Mouse (Mus musculus): ENCODE results near the gene Cln6.

GRCm38 (mm10) chr9:62810095-62810494 lies 28.5 kb upstream of the Cln6 start:
- TF ChIP-seq CTCF (IDR thresholded peaks at IDR 0.05; ENCODE audit: borderline replicate concordance, insufficient read depth, low read depth, low read length) (no peak), POLR2A (IDR thresholded peaks at IDR 0.05; ENCODE audit: borderline replicate concordance, insufficient read depth, low read length) (no peak)

Measured in cerebellum, adult 2 months (tissue).